ENCODE assay signal across 18 mouse cellular contexts in the genomic region with DNA sequence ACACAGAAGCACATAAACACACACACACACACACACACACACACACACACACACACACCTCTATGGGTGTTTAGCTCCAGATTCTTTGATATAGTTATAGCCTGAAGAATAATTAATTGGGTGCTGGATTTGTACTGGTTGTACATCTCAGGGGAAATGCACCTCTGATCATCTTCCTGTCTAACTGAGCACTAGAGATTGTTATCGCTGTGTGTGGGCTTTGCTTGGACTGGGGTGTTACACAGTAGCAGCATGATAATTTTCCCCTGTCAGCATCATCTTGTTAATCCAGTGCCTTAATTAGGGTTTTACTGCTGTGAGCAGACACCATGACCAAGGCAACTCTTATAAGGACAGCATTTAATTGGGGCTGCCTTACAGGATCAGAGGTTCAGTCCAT.
"Had no signal": no experiment of that assay in that cellular context is flagged by ENCODE, and none has a peak within 500 bp of the region (broad histone marks: within the 10 kb centered on the region; RNA-seq: fewer than 3 reads in every experiment).

No protein-coding gene starts in this region.

- H3K36me3 ChIP-seq: limb, embryonic 15.5 days; liver, embryonic 12.5 days; neural tube, embryonic 12.5 days had no signal

- H3K4me2 ChIP-seq: limb, embryonic 15.5 days; liver, embryonic 12.5 days; lung, embryonic 14.5 days; neural tube, embryonic 12.5 days had no signal

- DNase-seq: kidney, adult 8-10 months; kidney, postnatal 36 days; layer of hippocampus, adult 9-11 months; layer of hippocampus, postnatal 36 days; lung, embryonic 14.5 days; lung, postnatal 10 days; lung, postnatal 4 days; midbrain, embryonic 14.5 days; retina, postnatal 1 day; right cerebral cortex, postnatal 4 days; thymus, adult 2 months; thymus, postnatal 36 days had no signal

- H3K27me3 ChIP-seq: limb, embryonic 15.5 days; liver, embryonic 12.5 days; megakaryocyte, embryonic 14.5 days; neural tube, embryonic 12.5 days had no signal

- ATAC-seq: intestine, embryonic 16.5 days; liver, embryonic 12.5 days had no signal

- H3K4me3 ChIP-seq: limb, embryonic 15.5 days; liver, embryonic 12.5 days; megakaryocyte, embryonic 14.5 days; neural tube, embryonic 12.5 days had no signal

- H3K9me3 ChIP-seq: limb, embryonic 15.5 days; liver, embryonic 12.5 days had no signal

- H3K9ac ChIP-seq: limb, embryonic 15.5 days; liver, embryonic 12.5 days; lung, embryonic 14.5 days; neural tube, embryonic 12.5 days had no signal

- H3K4me1 ChIP-seq: limb, embryonic 15.5 days; liver, embryonic 12.5 days; neural tube, embryonic 12.5 days had no signal

- H3K27ac ChIP-seq: kidney, postnatal 0 days; limb, embryonic 15.5 days; liver, embryonic 12.5 days; neural tube, embryonic 12.5 days had no signal
